Mouse (Mus musculus): ENCODE data around the gene Nfkbia.

Nfkbia gene

DNA sequence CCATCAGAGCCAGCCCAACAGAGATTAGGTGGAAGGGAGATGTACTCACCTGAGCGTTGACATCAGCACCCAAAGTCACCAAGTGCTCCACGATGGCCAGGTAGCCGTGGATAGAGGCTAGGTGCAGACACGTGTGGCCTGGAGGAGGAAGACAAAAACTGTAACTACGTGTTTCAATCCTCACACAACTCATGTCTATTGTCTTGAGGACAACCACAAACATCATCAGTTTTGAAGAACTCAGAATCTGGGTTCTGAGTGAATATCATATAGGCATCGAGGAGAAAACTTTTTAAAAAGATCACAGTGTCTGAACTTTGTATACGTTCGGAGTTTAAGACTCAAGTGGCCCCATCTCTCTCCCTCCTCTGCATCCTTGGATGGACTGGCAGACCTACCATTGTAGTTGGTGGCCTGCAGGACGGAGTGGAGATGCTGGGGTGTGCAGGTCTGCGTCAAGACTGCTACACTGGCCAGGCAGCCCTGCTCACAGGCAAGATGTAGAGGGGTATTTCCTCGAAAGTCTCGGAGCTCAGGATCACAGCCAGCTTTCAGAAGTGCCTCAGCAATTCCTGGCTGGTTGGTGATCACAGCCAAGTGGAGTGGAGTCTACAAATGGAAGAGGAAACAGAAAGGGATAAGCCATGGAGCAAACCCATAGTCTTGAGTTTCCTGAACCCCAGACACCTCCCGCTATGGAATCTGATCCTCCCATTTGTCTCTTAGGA lies 1.6 kb downstream of the Nfkbia start:
- DNase-seq (ENCODE audit: low spot score), result no peak

GRCm38 (mm10) chr12:55489986-55490721 lies 2.3 kb downstream of the Nfkbia start:
- DNase-seq (ENCODE audit: low spot score), result no peak

- DNase-seq (ENCODE audit: low spot score), result no peak
Observed at GRCm38 (mm10) chr12:55488661-55489447, 3.6 kb downstream of the Nfkbia start.

GRCm38 (mm10) chr12:55487843-55488660 lies 4.4 kb downstream of the Nfkbia start:
- no peak for DNase-seq (ENCODE audit: low spot score)

- no peak for DNase-seq (ENCODE audit: low spot score)
Observed at GRCm38 (mm10) chr12:55486923-55487674, 5.3 kb downstream of the Nfkbia start.

DNA sequence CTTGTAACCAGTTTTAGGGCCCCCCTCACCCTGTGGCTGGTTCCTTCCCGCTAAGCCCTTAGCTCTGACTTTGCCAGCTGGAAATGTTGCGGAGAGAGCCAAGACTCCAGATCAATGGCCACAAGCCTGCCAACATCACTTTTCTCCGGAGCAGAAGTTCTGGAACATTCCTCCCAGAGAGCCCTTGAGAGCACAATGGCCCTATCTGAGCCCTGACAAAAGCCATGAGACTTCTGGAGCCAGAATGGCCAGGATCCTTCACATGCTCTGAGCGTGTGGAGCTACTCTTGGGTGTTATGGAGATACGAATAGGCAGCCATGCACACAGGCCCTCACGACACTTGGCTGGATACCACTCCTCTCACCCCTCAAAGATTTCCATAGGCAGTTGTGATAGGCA lies 7.6 kb downstream of the Nfkbia start:
- no peak for DNase-seq (ENCODE audit: low spot score)

- no peak for DNase-seq (ENCODE audit: low spot score)
Observed at GRCm38 (mm10) chr12:55484079-55484774, 8.2 kb downstream of the Nfkbia start.

DNA sequence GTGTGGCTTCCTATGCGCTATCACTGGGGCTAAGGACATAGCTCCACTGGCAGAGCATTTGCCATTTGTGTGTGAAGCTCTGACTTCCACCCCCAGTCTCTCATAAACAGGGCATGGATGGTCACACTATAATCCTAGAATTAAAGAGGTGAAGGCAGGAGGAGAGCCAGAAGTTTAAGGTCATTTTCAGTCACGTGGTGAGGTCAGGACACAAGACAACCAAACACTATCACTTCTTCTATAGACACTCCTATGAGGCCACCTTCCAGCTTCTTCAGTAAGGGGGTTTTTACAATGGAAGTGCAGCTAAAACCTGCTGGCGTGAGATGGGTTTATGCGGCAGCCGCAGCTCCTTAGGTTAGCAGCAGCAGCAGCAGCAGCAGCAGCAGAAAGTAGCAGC lies 8.9 kb downstream of the Nfkbia start:
- DNase-seq (ENCODE audit: low spot score), result no peak

DNA sequence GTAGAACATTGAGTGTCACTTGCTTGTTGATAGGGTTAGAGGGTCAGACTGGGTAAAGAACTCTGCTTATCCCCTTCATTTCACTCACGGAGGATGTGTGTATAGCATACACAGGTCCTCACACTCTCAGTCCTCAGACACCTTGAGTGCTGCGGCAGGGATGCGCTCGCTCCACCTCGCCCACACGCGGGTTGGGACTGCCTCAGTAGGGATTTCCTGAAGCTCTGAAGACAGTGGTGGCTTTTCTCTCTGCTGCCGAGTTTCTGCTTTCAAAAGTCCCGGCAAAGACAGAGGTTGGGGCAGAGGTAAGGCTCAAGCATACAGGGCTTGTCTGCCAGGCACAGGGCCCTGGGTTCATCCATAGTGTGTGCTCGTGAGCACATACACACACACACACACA lies 9.7 kb downstream of the Nfkbia start:
- no peak for DNase-seq (ENCODE audit: low spot score)

DNA sequence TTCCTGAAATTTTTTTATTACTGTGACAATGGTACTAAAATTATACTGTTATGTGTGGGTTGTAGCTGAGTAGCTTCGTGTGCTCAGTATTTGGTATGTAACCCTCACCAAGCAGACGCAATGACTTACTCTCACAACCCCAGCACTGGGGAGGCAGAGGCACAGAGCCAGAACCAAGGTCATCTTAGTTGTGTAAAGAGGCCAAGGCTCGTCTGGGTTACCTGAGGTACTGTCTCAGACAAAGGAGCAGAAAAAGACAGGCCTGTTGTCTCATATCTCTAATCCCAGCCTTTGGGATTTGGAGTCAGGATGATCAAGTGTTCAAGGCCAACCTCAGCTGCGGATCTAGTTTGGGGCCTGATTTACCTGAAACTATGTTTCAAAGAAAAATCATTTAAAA lies 10.7 kb downstream of the Nfkbia start:
- DNase-seq (ENCODE audit: low spot score), result no peak

DNA sequence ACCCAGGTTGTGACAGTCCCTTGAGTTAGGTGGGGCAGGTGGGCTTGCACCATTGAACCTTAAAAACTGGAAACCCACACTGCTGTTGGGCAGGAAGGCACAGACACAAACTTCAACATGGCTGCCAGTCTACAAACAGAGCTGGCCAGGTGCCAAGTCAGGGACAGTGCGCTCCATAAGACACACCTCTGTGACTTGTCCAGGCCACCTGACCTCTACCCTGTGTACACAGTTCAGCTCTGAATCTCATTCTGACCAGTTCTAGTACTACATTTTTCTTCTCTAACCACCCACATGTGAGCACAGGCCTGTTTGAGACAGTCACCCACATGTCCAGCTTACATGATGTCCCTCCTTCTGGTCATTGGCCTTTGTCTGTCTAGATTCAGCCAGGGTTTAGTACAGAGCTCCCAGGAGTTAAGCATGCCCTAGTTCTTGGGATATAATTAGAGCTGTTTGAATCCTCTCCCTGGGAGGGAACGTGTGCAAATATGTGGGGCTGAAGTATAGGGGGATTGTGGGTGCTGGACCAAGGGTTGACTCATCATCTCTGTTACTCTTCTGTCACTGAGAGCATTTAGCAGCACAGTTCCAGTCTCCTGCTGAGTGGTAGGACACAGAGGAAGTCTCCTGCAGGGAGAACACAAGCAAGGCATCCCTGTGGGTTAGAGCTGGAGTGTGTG lies 11.8 kb downstream of the Nfkbia start:
- DNase-seq (ENCODE audit: low spot score), result no peak

DNA sequence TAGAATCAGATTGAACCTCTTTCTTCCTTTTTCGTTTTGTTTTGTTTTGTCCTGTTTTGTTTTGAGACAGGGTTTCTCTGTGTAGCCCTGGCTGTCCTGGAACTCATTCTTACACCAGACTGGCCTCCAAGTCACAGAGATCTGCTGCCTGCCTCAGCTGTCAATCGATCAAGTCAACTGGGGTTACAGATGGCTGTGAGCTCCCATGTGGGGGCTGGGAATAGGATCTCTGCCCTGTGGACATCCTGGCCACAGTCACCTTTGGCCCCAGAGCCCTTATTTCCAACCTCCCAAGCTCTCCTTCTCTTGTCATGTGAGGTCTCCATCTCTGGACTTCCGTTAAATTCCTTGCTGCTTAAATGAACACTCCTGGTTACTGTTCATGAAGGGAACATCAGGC lies 13.5 kb downstream of the Nfkbia start:
- DNase-seq (ENCODE audit: low spot score), result no peak

DNA sequence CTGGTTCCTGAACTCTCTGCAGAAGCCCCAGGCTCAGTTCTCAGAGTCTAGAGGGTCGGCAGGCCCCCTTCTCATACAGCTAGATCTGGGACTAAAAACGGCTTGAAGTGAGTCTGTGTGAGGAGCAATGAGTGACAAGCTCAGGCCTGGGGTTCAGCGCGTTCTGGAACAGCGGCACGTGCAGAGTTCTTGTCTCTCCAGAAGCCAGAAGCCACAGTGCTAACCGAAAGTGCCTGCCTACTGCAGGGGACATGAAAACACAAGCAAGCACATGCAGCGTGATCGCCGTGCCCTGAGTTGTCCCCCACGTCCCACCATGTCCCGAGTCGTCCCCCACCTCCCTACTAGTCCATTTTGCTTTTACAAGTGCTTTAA lies 18.3 kb downstream of the Nfkbia start:
- no peak for DNase-seq (ENCODE audit: low spot score)

DNA sequence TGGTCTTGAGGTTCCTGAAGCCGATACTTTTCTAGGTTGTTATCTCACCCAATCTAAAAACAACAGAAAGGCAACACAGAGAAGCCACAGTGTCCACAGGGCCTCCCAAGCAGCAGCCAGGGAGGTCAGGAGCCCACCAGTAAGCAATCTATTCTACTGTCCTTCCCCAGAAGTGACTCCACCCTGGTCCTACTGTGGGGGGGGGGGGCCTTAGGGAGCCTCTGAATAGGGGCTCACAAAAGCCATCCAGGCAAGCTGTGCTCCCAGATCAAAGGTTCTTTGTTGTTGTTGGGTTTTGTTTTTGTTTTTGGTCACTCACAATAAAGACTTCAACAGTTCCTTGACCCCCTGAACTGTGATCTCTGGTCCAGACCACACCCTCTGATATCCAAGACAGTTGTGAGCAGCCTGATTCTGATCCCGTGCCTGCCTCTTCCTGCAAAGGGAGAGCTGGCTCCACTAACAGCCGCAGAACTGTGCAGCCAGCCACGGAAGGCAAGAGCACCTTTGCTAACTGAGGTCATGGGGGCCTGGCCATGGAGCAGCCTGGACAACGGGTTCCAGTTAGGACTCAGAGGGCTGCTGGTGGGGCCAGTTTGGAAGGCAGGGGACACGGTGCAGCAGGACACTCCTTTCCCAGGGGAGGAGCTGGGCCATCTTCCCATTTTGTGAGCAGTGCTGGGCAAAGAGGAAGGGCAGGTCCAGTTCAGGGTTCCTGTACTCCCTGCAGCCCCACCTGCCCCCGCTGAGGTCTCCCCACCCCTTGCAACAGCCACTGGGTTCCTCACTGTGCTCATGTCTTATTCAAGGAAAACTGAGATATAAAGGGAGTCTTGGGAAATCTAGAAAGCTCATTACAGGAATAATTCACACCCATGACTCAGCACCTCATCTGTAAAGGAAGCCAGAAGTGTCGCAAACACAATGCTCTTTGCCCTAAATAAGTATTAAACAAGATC lies 18.9 kb downstream of the Nfkbia start:
- DNase-seq (ENCODE audit: low spot score), result no peak

DNA sequence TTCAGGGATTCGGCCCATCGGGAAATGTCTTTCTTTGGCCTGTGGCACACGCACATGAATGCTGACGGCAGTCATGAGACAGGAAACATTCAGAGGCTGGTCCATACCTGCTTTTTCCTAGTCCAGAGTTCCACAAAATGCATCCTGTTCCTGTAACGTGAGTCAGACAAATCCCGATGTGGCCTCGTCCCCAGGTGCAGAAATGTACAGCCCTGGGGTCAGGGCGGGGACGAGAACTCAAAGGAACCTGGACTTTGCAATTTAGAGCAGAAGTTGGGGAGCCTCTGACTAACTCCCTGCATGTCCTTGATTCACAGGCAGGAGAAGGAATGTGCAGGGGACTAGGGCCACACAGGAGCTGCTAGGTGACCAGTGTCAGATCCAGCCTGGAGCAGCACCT lies 21.1 kb downstream of the Nfkbia start:
- no peak for DNase-seq (ENCODE audit: low spot score)

DNA sequence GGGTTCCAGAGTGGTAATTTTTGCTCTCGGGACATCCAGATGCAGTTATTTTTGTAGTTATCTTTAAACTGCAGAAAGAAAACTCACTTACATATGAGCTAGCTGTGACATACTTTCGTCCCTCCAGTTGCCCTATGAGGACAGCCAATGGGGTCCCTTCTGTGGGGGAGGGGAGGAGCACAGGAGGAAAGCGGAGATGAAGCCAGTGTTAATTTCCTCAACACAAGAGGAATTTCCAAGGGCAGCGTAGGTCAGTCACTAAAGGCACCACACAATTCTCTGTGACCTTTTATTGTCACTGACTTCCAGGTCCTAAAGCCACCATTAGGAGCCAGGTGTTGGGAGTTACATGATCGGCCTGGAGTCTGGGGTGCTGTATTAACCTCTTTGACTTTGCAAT lies 22.0 kb downstream of the Nfkbia start:
- DNase-seq (ENCODE audit: low spot score), result no peak

DNA sequence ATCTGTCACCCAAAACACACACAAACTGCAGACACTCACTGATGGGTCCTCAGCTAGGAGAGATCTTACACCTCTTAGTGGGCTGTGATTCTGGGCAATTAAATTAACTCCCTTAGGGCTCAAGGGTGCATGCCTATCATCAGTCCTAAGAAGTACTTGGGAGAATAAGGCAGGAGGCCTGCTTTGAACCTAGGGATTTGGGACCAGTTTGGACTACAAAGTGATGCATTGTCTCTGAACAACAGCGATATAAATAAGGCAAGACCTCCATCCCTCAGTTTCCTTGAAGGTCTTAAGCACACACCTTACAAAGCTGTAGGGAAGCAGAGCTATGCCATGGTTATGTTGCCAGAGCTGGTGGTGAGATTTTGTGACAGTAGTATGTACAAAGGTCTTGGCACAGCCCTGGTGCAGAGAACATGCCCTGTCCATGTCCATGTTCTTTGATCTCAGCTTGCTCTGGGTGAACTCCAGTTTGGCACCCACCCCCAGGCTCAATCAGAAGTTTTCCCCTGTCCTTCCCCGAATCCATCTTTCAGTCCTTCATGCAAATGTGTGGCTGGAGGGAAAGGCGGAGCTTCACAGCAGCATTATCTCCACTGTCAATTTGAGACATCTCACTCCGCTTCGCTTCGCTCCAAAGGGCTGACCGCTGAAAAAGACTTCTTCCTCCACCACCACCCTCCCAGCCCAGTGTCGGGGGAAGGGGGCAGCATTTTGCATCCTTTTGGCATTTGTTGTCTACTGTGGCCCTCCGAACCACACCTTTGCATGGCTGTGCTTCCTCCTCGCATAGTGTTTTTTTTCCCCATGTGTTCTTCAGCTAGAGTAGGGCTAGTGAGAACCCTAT lies 24.9 kb downstream of the Nfkbia start:
- DNase-seq (ENCODE audit: low spot score), result no peak

DNA sequence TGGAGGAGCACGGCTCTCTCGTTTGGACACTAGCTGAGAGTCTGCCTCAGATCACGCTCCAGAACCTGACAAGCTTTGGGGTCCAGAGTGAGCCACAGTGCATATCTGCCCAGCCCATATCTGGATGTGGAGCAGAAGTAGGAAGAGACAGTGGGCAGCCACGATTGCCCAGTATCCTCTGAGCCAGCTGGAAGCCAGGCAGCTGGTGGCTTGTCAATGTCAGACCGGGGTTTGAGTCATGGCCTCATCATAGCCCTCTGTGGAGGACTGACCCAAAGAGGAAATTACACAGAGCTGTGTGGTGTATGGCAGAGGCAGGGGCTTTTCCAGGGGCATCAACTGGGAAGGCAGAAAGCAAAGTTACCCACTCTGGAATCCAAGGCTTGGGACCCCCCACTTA lies 25.6 kb downstream of the Nfkbia start:
- DNase-seq (ENCODE audit: low spot score), result no peak

Data from left cerebral cortex, adult 11 months (tissue).